10 mouse cellular contexts compared by ENCODE assay signal in genomic region chr11:53254428-53254827, GRCm38 (mm10). TPM values are rescaled to one million over a fixed set of nuclear protein-coding genes. Genes with fewer than 3 reads are reported as not detected.
DNase-seq lines count a peak whose midpoint lies in the region; ATAC-seq and TF ChIP-seq lines count a peak whose summit lies in the region.
"Had no signal": no experiment of that assay in that cellular context is flagged by ENCODE, and none has a peak within 500 bp of the region (broad histone marks: within the 10 kb centered on the region; RNA-seq: fewer than 3 reads in every experiment).

No protein-coding gene starts in this region.

- no peaks in the 10 kb centered on the region for H3K79me2 ChIP-seq in MEL (ENCODE audit: control insufficient read depth, insufficient read depth, low read length, poor library complexity)

- no peaks in the 10 kb centered on the region for H3K9me3 ChIP-seq in MEL (replicated peaks; ENCODE audit: insufficient read depth, low read length)

- no peak for TF ChIP-seq POLR2A in MEL (IDR thresholded peaks at IDR 0.05; ENCODE audit: control insufficient read depth in 1 of 2, insufficient read depth in 1 of 2, low read depth in 1 of 2, low read length in 2 of 2, poor library complexity in 1 of 2)

- no peak overlapping the region for H3K4me3 ChIP-seq in MEL (ENCODE audit: control insufficient read depth in 1 of 2, insufficient read depth in 1 of 2, low read depth in 2 of 2, low read length in 2 of 2)
- H3K4me3 ChIP-seq: erythroblast, embryonic 14.5 days had no signal

- no peak for TF ChIP-seq EP300 in MEL (IDR thresholded peaks at IDR 0.05; ENCODE audit: low read depth in 1 of 2, low read length in 2 of 2)

- no peak overlapping the region for H3K27ac ChIP-seq in MEL (ENCODE audit: control insufficient read depth, low read depth, low read length)
- H3K27ac ChIP-seq: hindbrain, embryonic 14.5 days had no signal

- no peaks in the 10 kb centered on the region for H3K27me3 ChIP-seq in MEL (ENCODE audit: control insufficient read depth in 1 of 2, insufficient read depth in 2 of 2, low read length in 2 of 2)

- no peak overlapping the region for H3K9ac ChIP-seq in MEL (ENCODE audit: control insufficient read depth, low read depth, low read length, poor library complexity, severe bottlenecking)
- H3K9ac ChIP-seq: hindbrain, embryonic 14.5 days had no signal

- no peak for ATAC-seq in activated CD4-positive, CD25-positive, alpha-beta regulatory T cell, adult 4 months
- ATAC-seq in monocyte, adult 5-6 weeks (replicated peaks; ENCODE audit: insufficient number of reproducible peaks, low FRiP score, low TSS enrichment, poor library complexity, severe bottlenecking): no peak

- peak; percentile 71 for TF ChIP-seq RAD21 in MEL (IDR thresholded peaks at IDR 0.05; ENCODE audit: low read depth, low read length)

- H3K36me3 ChIP-seq in MEL (ENCODE audit: control insufficient read depth in 1 of 2, insufficient read depth in 2 of 2, low read length in 2 of 2): no peaks in the 10 kb centered on the region

- peak; percentile 13 for DNase-seq in kidney, adult 11 months
- no peak for DNase-seq in kidney, postnatal 14 days
- DNase-seq in B cell, adult 2 months: peak; percentile 53 to 57
- DNase-seq in MEL (ENCODE audit: low read depth, low spot score): peak; percentile 73
- DNase-seq in lung, postnatal 14 days: peak; percentile 57
- no peak for DNase-seq in frontal cortex, postnatal 36 days (ENCODE audit: low spot score in 2 of 2)

- no peaks in the 10 kb centered on the region for H3K4me1 ChIP-seq in MEL (ENCODE audit: control insufficient read depth in 1 of 2, insufficient read depth in 2 of 2, low read length in 2 of 2)

- peak; percentile 56 to 76 (median 70) for TF ChIP-seq CTCF in MEL (IDR thresholded peaks at IDR 0.05 in 2 of 3, conservative IDR thresholded peaks at IDR 0.05 in 1 of 3; ENCODE audit: control insufficient read depth in 1 of 3, insufficient read depth in 1 of 3, low read depth in 2 of 3, low read length in 3 of 3, poor library complexity in 1 of 3, severe bottlenecking in 1 of 3)

TF ChIP-seq in MEL, 35 proteins besides CTCF, POLR2A, EP300 and RAD21:
- TF ChIP-seq ZC3H11A (IDR thresholded peaks at IDR 0.05; ENCODE audit: low read depth, low read length) (peak; percentile 66), RCOR1 (IDR thresholded peaks at IDR 0.05; ENCODE audit: low read depth, low read length) (no peak), SMC3 (IDR thresholded peaks at IDR 0.05; ENCODE audit: low read depth, low read length) (peak; percentile 55)

RNA-seq across cellular contexts. Expression of gene Hspa4, which starts 45.8 kb away (rescaled TPM):
- total RNA-seq in MEL (2012; rRNA removed): 276 and 301 TPM in 2 replicates
- 100 to 1,000 TPM; 209 to 907 TPM for polyA plus RNA-seq in MEL (2012; ENCODE audit: insufficient read depth in 1 of 2, insufficient read length in 2 of 2, low read depth in 1 of 2, low replicate concordance in 2 of 2, missing spikeins in 1 of 2)
- polyA plus RNA-seq in activated CD4-positive, CD25-positive, alpha-beta regulatory T cell, adult 4 months (2017; shearing (Covaris generic)): 10 to 100 TPM; 22.3 to 33.7 TPM
- total RNA-seq in monocyte, adult 5-6 weeks (2017): 251 to 386 TPM (median 355 TPM) in 3 replicates

Comparison
In these comparisons a context has a peak if more than half of its experiments do, and no peak if none do; other contexts are left out.
1. DNase-seq: peak in kidney, adult 11 months (single experiment), B cell, adult 2 months (2 of 2), MEL (single experiment) and lung, postnatal 14 days (single experiment); none in kidney, postnatal 14 days (single experiment) and frontal cortex, postnatal 36 days (0 of 2).